Mouse (Mus musculus): ENCODE data around the gene Orc2.

Gene Orc2

GRCm38 (mm10) chr1:58504577-58505254, at the start of gene Orc2:
Orc2 (minus strand) TSS chr1:58505109.
- TF ChIP-seq GATA4 (IDR thresholded peaks at IDR 0.05; ENCODE audit: insufficient replicate concordance, low read length) = no peak

GRCm38 (mm10) chr1:58541386-58541785, 36.5 kb upstream of the Orc2 start:
- TF ChIP-seq GATA4 (IDR thresholded peaks at IDR 0.05; ENCODE audit: insufficient replicate concordance, low read length) = no peak

GRCm38 (mm10) chr1:58507249-58507648, 2.3 kb upstream of the Orc2 start:
- no peak for TF ChIP-seq GATA4 (IDR thresholded peaks at IDR 0.05; ENCODE audit: insufficient replicate concordance, low read length)

DNA sequence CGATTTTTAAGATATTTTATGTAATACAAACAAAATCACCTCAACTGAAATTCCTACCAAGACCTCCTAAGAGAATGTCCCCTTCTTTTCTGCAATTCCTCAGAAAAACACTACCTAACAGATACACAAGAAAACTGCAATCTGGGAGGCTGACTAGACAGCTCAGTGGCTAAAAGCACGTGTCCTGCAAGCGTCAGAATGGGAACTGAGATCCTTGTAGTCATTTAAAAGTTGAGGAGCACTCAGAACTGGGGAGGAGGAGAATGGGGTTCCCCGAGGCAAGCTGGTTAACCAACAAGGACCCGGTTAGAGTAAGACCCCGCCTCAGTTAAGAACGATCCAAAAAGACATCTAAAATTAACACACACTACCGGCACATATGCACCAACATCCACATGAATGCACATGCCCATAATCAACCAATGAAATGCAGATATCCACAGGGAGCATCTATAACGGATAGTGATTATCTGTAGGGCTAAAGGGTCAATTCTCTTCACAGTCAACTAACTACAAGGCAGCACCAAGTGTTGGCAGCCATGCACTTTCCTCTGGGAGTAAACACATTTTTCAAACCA, 1.0 kb downstream of the Orc2 start:
- TF ChIP-seq GATA4 (IDR thresholded peaks at IDR 0.05; ENCODE audit: insufficient replicate concordance, low read length) = no peak

- no peak for TF ChIP-seq GATA4 (IDR thresholded peaks at IDR 0.05; ENCODE audit: insufficient replicate concordance, low read length)
These were observed 1.8 kb downstream of the Orc2 start for GRCm38 (mm10) chr1:58503134-58503533.

DNA sequence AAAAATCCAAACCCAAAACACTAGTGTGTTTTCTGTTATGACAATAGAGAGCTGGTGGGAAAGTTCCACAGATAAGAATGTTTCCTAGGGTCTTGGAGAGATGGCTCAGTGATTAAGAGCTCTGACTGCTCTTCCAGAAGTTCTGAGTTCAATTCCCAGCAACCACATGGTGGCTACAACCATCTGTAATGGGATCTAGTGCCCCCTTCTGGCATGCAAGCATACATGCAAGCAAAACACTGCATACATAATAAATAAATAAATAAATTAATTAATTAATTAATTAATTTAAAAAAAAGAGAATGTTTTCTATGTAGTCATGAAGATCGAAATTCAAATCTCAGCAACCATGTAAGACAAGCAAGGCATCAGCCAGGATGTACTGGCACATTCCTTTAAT, 6.2 kb downstream of the Orc2 start:
- no peak for TF ChIP-seq GATA4 (IDR thresholded peaks at IDR 0.05; ENCODE audit: insufficient replicate concordance, low read length)

- TF ChIP-seq GATA4 (IDR thresholded peaks at IDR 0.05; ENCODE audit: insufficient replicate concordance, low read length) = no peak
These were observed 7.2 kb downstream of the Orc2 start for GRCm38 (mm10) chr1:58497678-58498077.

GRCm38 (mm10) chr1:58495603-58496002, 9.3 kb downstream of the Orc2 start:
- TF ChIP-seq GATA4 (IDR thresholded peaks at IDR 0.05; ENCODE audit: insufficient replicate concordance, low read length) = no peak

DNA sequence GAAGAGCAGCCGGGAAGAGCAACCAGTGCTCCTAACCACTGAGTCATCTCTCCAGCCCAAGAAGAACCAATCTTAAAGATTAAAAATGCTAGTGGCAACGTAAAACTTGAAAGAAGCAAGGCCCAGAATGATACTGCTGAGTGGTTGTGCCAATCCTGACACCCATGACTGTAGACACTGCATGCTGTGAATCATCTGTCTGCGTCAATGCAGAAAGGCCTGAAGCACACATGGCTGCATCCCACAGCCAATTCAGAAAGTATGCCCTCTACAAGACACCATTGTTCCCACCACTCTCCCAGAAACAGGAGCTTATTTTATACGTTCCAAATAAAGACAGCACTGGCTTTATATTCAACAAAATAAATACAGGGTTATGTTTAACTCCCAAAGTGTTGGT, 22.3 kb downstream of the Orc2 start:
- TF ChIP-seq GATA4 (IDR thresholded peaks at IDR 0.05; ENCODE audit: insufficient replicate concordance, low read length) = no peak

- TF ChIP-seq GATA4 (IDR thresholded peaks at IDR 0.05; ENCODE audit: insufficient replicate concordance, low read length) = no peak
These were observed 29.2 kb downstream of the Orc2 start for GRCm38 (mm10) chr1:58475662-58476061.

DNA sequence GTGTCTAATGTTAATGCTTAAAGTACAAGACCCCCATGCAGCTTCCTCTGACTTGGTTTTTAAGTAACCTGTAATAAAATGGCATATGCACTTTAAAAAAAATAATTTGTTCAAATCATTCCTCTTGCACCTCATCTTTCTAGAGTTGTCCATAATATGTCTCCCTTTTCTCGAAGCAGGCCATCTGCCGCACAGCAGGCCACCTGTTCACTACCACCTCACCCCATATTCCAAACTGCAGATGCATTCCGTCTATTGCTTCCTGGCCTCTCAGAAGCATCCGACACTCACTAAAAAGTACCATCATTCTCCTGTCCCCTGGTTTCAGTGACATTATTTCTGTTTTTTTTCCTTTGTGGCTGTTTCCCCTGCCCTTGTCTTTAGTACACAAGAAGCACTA, 39.3 kb downstream of the Orc2 start:
- no peak for TF ChIP-seq GATA4 (IDR thresholded peaks at IDR 0.05; ENCODE audit: insufficient replicate concordance, low read length)

DNA sequence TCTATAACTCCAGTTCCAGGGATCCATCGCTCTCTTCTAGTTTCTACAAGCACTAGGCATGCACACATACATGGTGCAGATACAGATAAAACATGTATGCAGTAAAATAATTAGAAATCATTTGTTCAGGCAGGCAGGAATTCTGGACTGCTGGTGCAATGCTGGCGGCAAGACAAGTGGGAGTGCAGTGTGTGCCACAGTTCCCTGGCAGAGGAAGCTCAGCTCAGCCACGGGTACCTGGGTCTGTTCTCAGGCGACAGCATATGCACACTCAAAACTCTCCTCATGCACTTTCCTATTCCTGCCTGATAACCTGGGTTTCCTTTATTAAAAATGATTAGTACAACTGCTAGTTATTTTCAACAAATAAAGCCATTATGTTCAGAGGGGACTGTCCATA, 39.9 kb downstream of the Orc2 start:
- no peak for TF ChIP-seq GATA4 (IDR thresholded peaks at IDR 0.05; ENCODE audit: insufficient replicate concordance, low read length)

DNA sequence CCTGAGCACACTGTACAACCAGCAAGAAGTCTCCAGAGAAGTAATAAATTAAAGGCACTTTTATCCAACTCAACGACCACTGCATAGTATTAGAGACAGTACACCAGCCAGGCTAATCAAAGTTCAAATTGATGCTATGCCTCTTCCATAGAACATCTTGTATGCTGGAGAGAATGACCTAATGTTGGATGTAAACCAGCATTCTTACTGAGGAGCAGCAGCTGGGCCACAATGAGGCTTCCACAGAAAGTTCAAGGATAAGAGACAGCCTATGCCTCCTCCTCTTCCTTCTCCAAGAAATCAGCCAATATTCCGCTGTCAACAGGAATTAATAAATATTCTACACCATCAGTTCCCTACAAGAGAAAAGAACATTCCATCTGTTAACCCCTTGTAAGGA, 41.0 kb downstream of the Orc2 start:
- no peak for TF ChIP-seq GATA4 (IDR thresholded peaks at IDR 0.05; ENCODE audit: insufficient replicate concordance, low read length)

- TF ChIP-seq GATA4 (IDR thresholded peaks at IDR 0.05; ENCODE audit: insufficient replicate concordance, low read length) = no peak
These were observed 44.3 kb downstream of the Orc2 start for GRCm38 (mm10) chr1:58460566-58460965.

DNA sequence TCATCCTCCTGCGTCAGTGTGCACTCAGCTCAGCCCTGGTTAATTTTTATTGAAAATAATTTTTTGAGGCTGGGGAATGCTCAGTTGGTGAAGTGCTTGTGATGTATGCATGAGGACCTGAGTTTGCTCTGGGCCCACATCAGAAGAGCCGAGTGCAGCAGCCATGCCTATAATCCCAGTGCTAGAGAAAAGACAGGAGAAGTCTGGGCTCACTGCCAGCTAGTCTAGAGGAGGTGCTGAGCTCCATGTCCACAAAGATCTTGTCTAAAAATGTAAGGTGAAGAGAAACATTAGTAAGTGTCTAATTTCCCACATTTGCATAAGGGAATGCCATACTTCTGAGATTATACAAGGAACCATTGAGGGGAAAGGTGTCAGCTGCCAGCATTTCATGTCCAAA, 46.0 kb downstream of the Orc2 start:
- no peak for TF ChIP-seq GATA4 (IDR thresholded peaks at IDR 0.05; ENCODE audit: insufficient replicate concordance, low read length)

- TF ChIP-seq GATA4 (IDR thresholded peaks at IDR 0.05; ENCODE audit: insufficient replicate concordance, low read length) = no peak
These were observed 46.7 kb downstream of the Orc2 start for GRCm38 (mm10) chr1:58458175-58458574.

GRCm38 (mm10) chr1:58454316-58454715, 50.6 kb downstream of the Orc2 start:
- TF ChIP-seq GATA4 (IDR thresholded peaks at IDR 0.05; ENCODE audit: insufficient replicate concordance, low read length) = no peak
